Mouse (Mus musculus): ENCODE measurements around the gene C2cd5.

GRCm38 (mm10) chr6:143072412-143073014 lies 27.4 kb downstream of the C2cd5 start:
- TF ChIP-seq CTCF (IDR thresholded peaks at IDR 0.05) (no peak), EP300 (IDR thresholded peaks at IDR 0.05) (peak; percentile 85)

Data from lung, postnatal 0 days (tissue).